Mouse (Mus musculus): Measurements from ENCODE around the gene Prdm4. TPM values are rescaled to one million over a fixed set of nuclear protein-coding genes. Genes with fewer than 3 reads are reported as not detected.

Prdm4 gene
- polyA plus RNA-seq (2012; rRNA removed; ENCODE audit: low replicate concordance): 23.0 and 28.7 TPM in 2 replicates

DNA sequence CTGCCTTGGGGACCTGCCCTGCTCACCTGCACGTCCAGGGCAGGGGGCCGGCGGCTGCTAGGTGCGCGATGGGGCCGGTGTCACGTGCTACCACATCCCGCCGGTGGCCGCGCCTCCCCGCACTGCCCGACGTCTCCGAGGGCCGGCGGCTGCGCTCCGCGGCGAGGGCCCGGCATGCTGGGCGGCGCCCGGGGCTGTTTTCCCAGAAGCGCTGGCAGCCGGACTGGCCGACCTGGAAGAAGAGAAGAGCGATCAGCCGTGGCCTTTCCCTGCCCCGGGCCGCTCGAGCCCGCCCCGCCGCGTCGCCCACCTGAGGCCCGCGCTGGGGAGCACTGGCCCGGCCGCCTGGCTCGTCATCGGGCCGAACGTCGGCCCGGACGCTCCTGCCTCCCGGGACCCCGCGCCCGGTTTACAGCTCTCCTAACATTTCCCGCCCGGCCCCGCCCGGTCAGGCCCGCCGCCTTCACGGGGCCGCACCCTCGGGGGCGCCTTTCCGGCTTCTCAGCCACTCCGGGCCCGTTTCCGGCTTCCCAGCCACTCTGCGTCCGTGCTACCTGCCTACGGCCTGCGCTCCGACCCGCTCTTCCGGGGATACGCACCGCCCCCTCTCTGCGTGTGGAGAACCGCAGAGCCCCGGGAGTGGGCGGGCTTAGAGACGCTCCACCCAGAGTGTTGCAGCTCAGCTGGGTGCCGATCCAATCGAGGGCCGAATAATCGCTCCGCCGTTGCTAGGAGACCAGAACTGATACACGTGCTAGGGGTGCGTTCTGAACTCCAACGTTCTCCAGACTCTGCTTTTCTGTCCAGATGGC lies at the start of gene Prdm4:
TSS of gene Prdm4 (minus strand) at position 645 of the 812 bp plus-strand sequence.

DNA sequence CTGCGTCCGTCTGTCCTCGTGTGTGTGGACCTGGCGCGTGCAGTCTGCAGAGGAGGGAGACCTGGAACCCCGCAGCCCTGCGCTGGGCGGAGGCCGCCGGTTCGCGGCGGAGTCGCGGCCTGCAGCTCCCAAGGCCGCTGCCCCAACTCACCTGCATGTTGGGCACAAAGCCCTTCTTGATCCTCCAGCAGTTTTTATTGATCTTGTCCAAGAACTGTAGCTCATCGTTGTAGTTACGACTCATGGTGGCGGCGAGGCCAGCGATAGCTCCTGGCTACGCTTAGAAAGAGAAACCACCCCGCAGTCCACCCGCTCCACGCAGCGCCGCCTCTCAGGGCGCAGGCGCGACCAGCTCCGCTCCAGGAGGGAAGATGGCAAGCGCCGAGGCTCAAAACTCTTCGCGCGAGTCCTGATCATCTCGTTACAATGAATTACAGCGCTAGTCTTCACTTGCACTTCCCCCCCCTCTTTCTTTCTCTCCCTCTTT lies 40.6 kb upstream of the Prdm4 start, which contains the start of gene Rtcb:
TSS of gene Rtcb (minus strand) at position 360 of the 487 bp plus-strand sequence.

DNA sequence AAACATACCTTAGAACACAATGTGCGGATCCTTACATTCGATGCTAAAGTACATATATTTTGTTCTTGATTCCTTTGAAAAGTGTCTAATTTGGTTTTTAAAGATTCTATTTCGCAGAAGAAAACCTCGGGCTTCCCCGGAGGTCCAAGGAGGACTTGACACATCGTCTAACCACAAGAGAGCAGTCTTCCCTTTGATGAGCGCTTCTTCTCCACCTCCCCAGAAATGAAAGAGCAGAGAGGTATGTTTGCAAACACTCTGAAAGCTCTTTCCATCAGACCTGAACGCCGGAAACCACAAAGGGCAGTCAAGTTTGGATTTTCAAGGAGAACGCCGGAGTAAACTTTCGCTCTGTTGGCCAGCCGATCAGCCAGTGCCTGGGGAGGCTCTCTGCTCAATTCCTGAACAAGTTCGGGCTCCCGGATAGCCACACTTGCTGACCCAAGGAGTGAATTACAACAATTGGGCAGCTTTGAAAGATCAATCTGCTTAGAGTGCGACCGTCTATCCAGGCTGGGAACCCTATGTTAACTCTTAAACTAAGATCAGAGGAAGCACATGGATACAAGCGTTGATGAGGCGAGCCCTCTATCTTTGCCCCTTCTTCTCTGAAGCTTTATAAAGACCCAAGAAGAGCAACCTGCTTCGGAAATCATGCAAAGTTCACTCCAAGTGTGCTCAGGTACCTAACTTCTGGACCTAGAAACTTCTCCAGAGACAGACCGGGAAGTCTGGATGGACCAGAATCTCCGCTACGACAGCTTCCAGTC lies 10.9 kb upstream of the Prdm4 start, which contains the start of gene Ascl4:
TSS of gene Ascl4 (plus strand) at position 6 of the 770 bp plus-strand sequence.

Other genes with a start within 250 kb of the Prdm4 start
- gene Pwp1, start 87.6 kb downstream of the Prdm4 start, polyA plus RNA-seq (2012; rRNA removed; ENCODE audit: low replicate concordance): 5.7 and 13.8 TPM in 2 replicates
- gene Ascl4, start 10.5 kb upstream of the Prdm4 start, polyA plus RNA-seq (2012; rRNA removed; ENCODE audit: low replicate concordance): 0.18 TPM in 1 of 2 replicates, not detected in the other
- gene Rtcb, start 40.7 kb upstream of the Prdm4 start, polyA plus RNA-seq (2012; rRNA removed; ENCODE audit: low replicate concordance): 35.5 and 57.7 TPM in 2 replicates
- 0.07 and 0.83 TPM in 2 replicates for gene Bpifc, start 94.8 kb upstream of the Prdm4 start, polyA plus RNA-seq (2012; rRNA removed; ENCODE audit: low replicate concordance)
- gene Fbxo7, start 104.8 kb upstream of the Prdm4 start, polyA plus RNA-seq (2012; rRNA removed; ENCODE audit: low replicate concordance): 20.4 and 38.0 TPM in 2 replicates

Data from mammary gland, adult 2 months (tissue).